Comparison of ENCODE assay signal across 9 mouse cellular contexts in genomic region chr6:13413768-13414167, GRCm38 (mm10).
DNase-seq lines count a peak whose midpoint lies in the region; ATAC-seq and TF ChIP-seq lines count a peak whose summit lies in the region.
"Had no signal": no experiment of that assay in that cellular context is flagged by ENCODE, and none has a peak within 500 bp of the region (broad histone marks: within the 10 kb centered on the region; RNA-seq: fewer than 3 reads in every experiment).

No protein-coding gene starts in this region.

- no peaks in the 10 kb centered on the region for H3K9me3 ChIP-seq in CH12.LX (replicated peaks; ENCODE audit: low read length)
- H3K9me3 ChIP-seq in stomach, postnatal 0 days (ENCODE audit: control insufficient read depth, low read length) = no peaks in the 10 kb centered on the region
- H3K9me3 ChIP-seq: limb, embryonic 12.5 days had no signal

- TF ChIP-seq RAD21 in CH12.LX (IDR thresholded peaks at IDR 0.05; ENCODE audit: low read depth, low read length) = peak; percentile 87

- peak; percentile 1 for DNase-seq in CD4-positive, CD25-positive, alpha-beta regulatory T cell, adult 2 months (ENCODE audit: low read depth, low spot score)
- peak; percentile 18 for DNase-seq in layer of hippocampus, adult 11-12 months (ENCODE audit: low spot score)
- DNase-seq in layer of hippocampus, postnatal 36 days = no peak
- peak; percentile 70 for DNase-seq in CH12.LX (ENCODE audit: extremely low read depth)
- DNase-seq in stomach, postnatal 0 days (ENCODE audit: low spot score) = no peak
- no peak for DNase-seq in spleen, postnatal 36 days (ENCODE audit: low spot score in 2 of 2)

- dilution Hi-C loops in CH12.LX (cut with MboI; ENCODE audit: extremely low pct_ligation_motif_present, extremely low pct_unique_long_range_greater_than_20kb, low sequenced_read_pairs) = no loop called here

- TF ChIP-seq POLR2A in CH12.LX (IDR thresholded peaks at IDR 0.05; ENCODE audit: low read depth, low read length) = no peak
- TF ChIP-seq POLR2A in embryonic fibroblast, embryonic 13.5 days (IDR thresholded peaks at IDR 0.05; ENCODE audit: low read depth, low read length) = no peak

- no peak overlapping the region for H3K4me3 ChIP-seq in CH12.LX (replicated peaks in 1 of 3; ENCODE audit: low read depth in 2 of 3, low read length in 2 of 3, poor library complexity in 1 of 3)
- no peak overlapping the region for H3K4me3 ChIP-seq in embryonic fibroblast, embryonic 13.5 days (ENCODE audit: insufficient read depth, low read length)
- H3K4me3 ChIP-seq in stomach, postnatal 0 days (ENCODE audit: low read depth, low read length) = no peak overlapping the region
- H3K4me3 ChIP-seq: limb, embryonic 12.5 days had no signal

- ATAC-seq in CD4-positive, CD25-positive, alpha-beta regulatory T cell, adult 4 months = no peak
- ATAC-seq in stomach, postnatal 0 days (ENCODE audit: low FRiP score, low TSS enrichment) = no peak

- no peak overlapping the region for H3K9ac ChIP-seq in CH12.LX (ENCODE audit: insufficient read depth, low read depth)
- H3K9ac ChIP-seq in stomach, postnatal 0 days (ENCODE audit: low read length) = no peak overlapping the region
- H3K9ac ChIP-seq: limb, embryonic 12.5 days had no signal

- TF ChIP-seq EP300 in CH12.LX (IDR thresholded peaks at IDR 0.05; ENCODE audit: low read length) = no peak
- no peak for TF ChIP-seq EP300 in stomach, postnatal 0 days (optimal IDR thresholded peaks at IDR 0.05)

- TF ChIP-seq CTCF in CH12.LX (conservative IDR thresholded peaks at IDR 0.05 in 1 of 2, IDR thresholded peaks at IDR 0.05 in 1 of 2; ENCODE audit: low read depth in 2 of 2, low read length in 2 of 2) = peak; percentile 45 to 81; a peak in 3 of 4 replicates
- peak; percentile 28; the same call in 1 of the 2 replicates for TF ChIP-seq CTCF in embryonic fibroblast, embryonic 13.5 days (IDR thresholded peaks at IDR 0.05; ENCODE audit: borderline replicate concordance, insufficient read depth, low read length)
- TF ChIP-seq CTCF in stomach, postnatal 0 days (IDR thresholded peaks at IDR 0.05; ENCODE audit: low read depth) = peak; percentile 67

- H3K79me2 ChIP-seq in CH12.LX (replicated peaks; ENCODE audit: control insufficient read depth, extremely low read depth, insufficient read depth, poor library complexity, severe bottlenecking) = no peaks in the 10 kb centered on the region

- no peak overlapping the region for H3K27ac ChIP-seq in CH12.LX (ENCODE audit: insufficient read depth, low read depth)
- H3K27ac ChIP-seq in embryonic fibroblast, embryonic 13.5 days (ENCODE audit: insufficient read depth, low read length) = no peak overlapping the region
- H3K27ac ChIP-seq in stomach, postnatal 0 days (replicated peaks) = no peak overlapping the region
- H3K27ac ChIP-seq: limb, embryonic 12.5 days had no signal

- in situ Hi-C loops in CH12.LX (cut with MboI; ENCODE audit: low pct_ligation_motif_present, low pct_unique_long_range_greater_than_20kb, low sequenced_read_pairs) = no loop called here

- H3K36me3 ChIP-seq in CH12.LX (replicated peaks in 1 of 2; ENCODE audit: control insufficient read depth in 1 of 2, insufficient read depth in 1 of 2, low read length in 1 of 2) = no peaks in the 10 kb centered on the region
- no peaks in the 10 kb centered on the region for H3K36me3 ChIP-seq in stomach, postnatal 0 days (ENCODE audit: control insufficient read depth, insufficient read depth, low read length)
- H3K36me3 ChIP-seq: limb, embryonic 12.5 days had no signal

- no peaks in the 10 kb centered on the region for H3K27me3 ChIP-seq in CH12.LX (replicated peaks)
- H3K27me3 ChIP-seq in stomach, postnatal 0 days (ENCODE audit: control insufficient read depth, insufficient read depth, low read length) = no peaks in the 10 kb centered on the region
- H3K27me3 ChIP-seq: limb, embryonic 12.5 days had no signal

- H3K4me2 ChIP-seq in CH12.LX (ENCODE audit: insufficient read depth, low read depth, poor library complexity, severe bottlenecking) = no peak overlapping the region
- no peak overlapping the region for H3K4me2 ChIP-seq in stomach, postnatal 0 days (replicated peaks; ENCODE audit: low read depth)
- H3K4me2 ChIP-seq: limb, embryonic 12.5 days had no signal

- 0 out of 4 replicates have a peak, but pooled peaks cover 0 to 5% of the 10 kb centered on the region in 2 experiments for H3K4me1 ChIP-seq in CH12.LX (ENCODE audit: control insufficient read depth in 1 of 2, insufficient read depth in 2 of 2)
- H3K4me1 ChIP-seq in embryonic fibroblast, embryonic 13.5 days (ENCODE audit: control insufficient read depth, insufficient read depth, low read length) = no peaks in the 10 kb centered on the region
- no peaks in the 10 kb centered on the region for H3K4me1 ChIP-seq in stomach, postnatal 0 days (replicated peaks; ENCODE audit: control insufficient read depth, insufficient read depth)
- H3K4me1 ChIP-seq: limb, embryonic 12.5 days had no signal

TF ChIP-seq in CH12.LX, 34 proteins besides CTCF, POLR2A, EP300 and RAD21:
- TF ChIP-seq GABPA (IDR thresholded peaks at IDR 0.05; ENCODE audit: insufficient replicate concordance, low read depth, low read length) (no peak), ZC3H11A (IDR thresholded peaks at IDR 0.05; ENCODE audit: low read depth, low read length) (0 out of 2 replicates have a peak, but pooled peaks have one; percentile 12), SMC3 (IDR thresholded peaks at IDR 0.05; ENCODE audit: low read depth, low read length) (peak; percentile 77)

Comparison
In these comparisons a context has a peak if more than half of its experiments do, and no peak if none do; other contexts are left out.
1. DNase-seq: peak in CD4-positive, CD25-positive, alpha-beta regulatory T cell, adult 2 months (single experiment), layer of hippocampus, adult 11-12 months (single experiment) and CH12.LX (single experiment); none in layer of hippocampus, postnatal 36 days (0 of 2), stomach, postnatal 0 days (single experiment) and spleen, postnatal 36 days (0 of 2).
2. Peak in every context shown above with its lines, with median percentiles within 50 percentile points of each other: CTCF ChIP-seq.